In the genomic region with DNA sequence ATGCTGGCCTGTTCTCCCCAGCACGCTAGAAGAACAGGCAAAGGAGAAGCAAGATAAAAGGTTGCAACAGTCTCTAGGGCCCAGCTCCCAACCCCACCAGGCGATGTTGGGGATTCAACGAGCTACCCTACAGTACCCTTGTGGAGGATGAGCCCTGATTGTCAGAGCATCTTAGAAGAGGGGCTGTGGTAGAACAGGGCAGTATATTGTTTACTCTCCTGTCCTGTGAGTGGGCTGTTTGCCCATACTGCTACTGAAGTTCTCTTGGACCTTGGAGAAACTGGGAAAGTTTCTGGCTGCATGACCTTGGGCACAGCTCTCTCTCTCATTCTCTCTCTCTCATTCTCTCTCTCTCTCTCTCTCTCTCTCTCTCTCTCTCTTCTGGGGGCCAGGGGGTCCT, we compare ENCODE assay signal across 18 mouse cellular contexts. TPM values are rescaled to one million over a fixed set of nuclear protein-coding genes. Genes with fewer than 3 reads are reported as not detected.
A peak's percentile ranks its signal among the peaks of the same experiment; 100 is the strongest.
DNase-seq lines count a peak whose midpoint lies in the region; ATAC-seq and TF ChIP-seq lines count a peak whose summit lies in the region.
"Had no signal": no experiment of that assay in that cellular context is flagged by ENCODE, and none has a peak within 500 bp of the region (broad histone marks: within the 10 kb centered on the region; RNA-seq: fewer than 3 reads in every experiment).

No protein-coding gene starts in this region.

- TF ChIP-seq CTCF in lung, embryonic 14.5 days (IDR thresholded peaks at IDR 0.05; ENCODE audit: low read depth), result no peak
- no peak for TF ChIP-seq CTCF in lung, adult 2 months (IDR thresholded peaks at IDR 0.05; ENCODE audit: insufficient read depth, low read length)

- no peaks in the 10 kb centered on the region for H3K79me2 ChIP-seq in myocyte (ENCODE audit: control insufficient read depth, insufficient read depth)

- DNase-seq in heart, postnatal 10 days, result no peak
- DNase-seq in lung, embryonic 14.5 days, result no peak
- no peak for DNase-seq in lung, adult 2 months
- DNase-seq: cerebellum, adult 11-12 months; right cerebral cortex, adult 18-20 months had no signal

- TF ChIP-seq POLR2A in lung, adult 2 months (IDR thresholded peaks at IDR 0.05; ENCODE audit: borderline replicate concordance, extremely low read depth, low read depth, low read length), result no peak
- TF ChIP-seq POLR2A in myocyte (IDR thresholded peaks at IDR 0.05; ENCODE audit: insufficient read length, low read depth), result no peak

- no peaks in the 10 kb centered on the region for H3K36me3 ChIP-seq in heart, embryonic 12.5 days
- no peaks in the 10 kb centered on the region for H3K36me3 ChIP-seq in lung, embryonic 14.5 days (ENCODE audit: insufficient read depth)
- no peaks in the 10 kb centered on the region for H3K36me3 ChIP-seq in heart, embryonic 16.5 days (ENCODE audit: control insufficient read depth, insufficient read depth)
- no peaks in the 10 kb centered on the region for H3K36me3 ChIP-seq in myocyte (ENCODE audit: control insufficient read depth, insufficient read depth)
- no peaks in the 10 kb centered on the region for H3K36me3 ChIP-seq in midbrain, embryonic 13.5 days
- H3K36me3 ChIP-seq in forebrain, embryonic 13.5 days (ENCODE audit: poor library complexity, severe bottlenecking), result no peaks in the 10 kb centered on the region
- H3K36me3 ChIP-seq: forebrain, embryonic 10.5 days; hindbrain, embryonic 15.5 days; midbrain, embryonic 15.5 days; neural tube, embryonic 13.5 days had no signal

- 17% methylated on average over 3 of the region's 3 CpGs for WGBS in heart, embryonic 12.5 days
- WGBS in lung, embryonic 14.5 days, result 59% methylated on average over 3 of the region's 3 CpGs
- 28% methylated on average over 3 of the region's 3 CpGs for WGBS in lung, adult 2 months
- WGBS in heart, embryonic 16.5 days, result 23% methylated on average over 3 of the region's 3 CpGs
- WGBS in midbrain, embryonic 13.5 days, result 77% methylated on average over 3 of the region's 3 CpGs
- WGBS in forebrain, embryonic 13.5 days, result 86% methylated on average over 3 of the region's 3 CpGs

- H3ac ChIP-seq in myocyte (ENCODE audit: control insufficient read depth, insufficient read length), result no peak overlapping the region

- no peaks in the 10 kb centered on the region for H3K9me3 ChIP-seq in heart, embryonic 12.5 days (replicated peaks)
- H3K9me3 ChIP-seq in lung, embryonic 14.5 days (ENCODE audit: low read depth, low read length), result no peaks in the 10 kb centered on the region
- H3K9me3 ChIP-seq in heart, embryonic 16.5 days (replicated peaks; ENCODE audit: control insufficient read depth, low read length), result no peaks in the 10 kb centered on the region
- no peaks in the 10 kb centered on the region for H3K9me3 ChIP-seq in midbrain, embryonic 13.5 days
- H3K9me3 ChIP-seq in forebrain, embryonic 13.5 days (replicated peaks), result no peaks in the 10 kb centered on the region
- H3K9me3 ChIP-seq: forebrain, embryonic 10.5 days; hindbrain, embryonic 15.5 days; midbrain, embryonic 15.5 days; neural tube, embryonic 13.5 days had no signal

- 0 out of 2 replicates have a peak overlapping the region, but pooled peaks have one; percentile 25 for H3K9ac ChIP-seq in heart, embryonic 12.5 days
- no peak overlapping the region for H3K9ac ChIP-seq in lung, embryonic 14.5 days
- H3K9ac ChIP-seq in heart, embryonic 16.5 days (ENCODE audit: low read length), result peak overlapping the region; percentile 56
- no peak overlapping the region for H3K9ac ChIP-seq in midbrain, embryonic 13.5 days (replicated peaks)
- no peak overlapping the region for H3K9ac ChIP-seq in forebrain, embryonic 13.5 days
- H3K9ac ChIP-seq: hindbrain, embryonic 15.5 days; midbrain, embryonic 15.5 days; neural tube, embryonic 13.5 days had no signal

- no peak for ATAC-seq in heart, embryonic 12.5 days (ENCODE audit: insufficient number of reproducible peaks, low FRiP score)
- no peak for ATAC-seq in lung, embryonic 14.5 days (ENCODE audit: insufficient read depth)
- ATAC-seq in heart, embryonic 16.5 days (replicated peaks; ENCODE audit: extremely low read depth, insufficient read depth, low FRiP score), result no peak
- no peak for ATAC-seq in midbrain, embryonic 13.5 days
- ATAC-seq in forebrain, embryonic 13.5 days, result no peak
- ATAC-seq: midbrain, embryonic 15.5 days had no signal

- intact Hi-C loops in heart, postnatal 10 days (cut with DNase I), result no loop called here

- peaks cover 76% of the 10 kb centered on the region for H3K4me1 ChIP-seq in heart, embryonic 12.5 days (replicated peaks)
- H3K4me1 ChIP-seq in lung, embryonic 14.5 days (ENCODE audit: insufficient read depth), result peaks cover 25% of the 10 kb centered on the region
- peaks cover 35% of the 10 kb centered on the region for H3K4me1 ChIP-seq in lung, adult 2 months (ENCODE audit: control insufficient read depth, insufficient read depth, low read length)
- H3K4me1 ChIP-seq in heart, embryonic 16.5 days (ENCODE audit: control insufficient read depth, insufficient read depth, low read length), result peaks cover 56% of the 10 kb centered on the region
- no peaks in the 10 kb centered on the region for H3K4me1 ChIP-seq in midbrain, embryonic 13.5 days (replicated peaks)
- no peaks in the 10 kb centered on the region for H3K4me1 ChIP-seq in forebrain, embryonic 13.5 days
- H3K4me1 ChIP-seq: hindbrain, embryonic 15.5 days; midbrain, embryonic 15.5 days had no signal

- H3K4me3 ChIP-seq in heart, embryonic 12.5 days, result no peak overlapping the region
- H3K4me3 ChIP-seq in lung, embryonic 14.5 days (ENCODE audit: low read depth, low read length), result no peak overlapping the region
- no peak overlapping the region for H3K4me3 ChIP-seq in lung, adult 2 months (replicated peaks; ENCODE audit: extremely low read depth, low read depth, low read length)
- H3K4me3 ChIP-seq in heart, embryonic 16.5 days (ENCODE audit: low read length), result no peak overlapping the region
- H3K4me3 ChIP-seq in myocyte, result no peak overlapping the region
- H3K4me3 ChIP-seq in midbrain, embryonic 13.5 days (replicated peaks), result no peak overlapping the region
- no peak overlapping the region for H3K4me3 ChIP-seq in forebrain, embryonic 13.5 days
- H3K4me3 ChIP-seq: forebrain, embryonic 10.5 days; hindbrain, embryonic 15.5 days; midbrain, embryonic 15.5 days; neural tube, embryonic 13.5 days had no signal

- H3K27ac ChIP-seq in heart, embryonic 12.5 days (ENCODE audit: poor library complexity, severe bottlenecking), result peak overlapping the region; percentile 90
- peak overlapping the region; percentile 54 for H3K27ac ChIP-seq in lung, embryonic 14.5 days (ENCODE audit: low read depth)
- peak overlapping the region; percentile 92 for H3K27ac ChIP-seq in heart, embryonic 16.5 days (ENCODE audit: low read length)
- H3K27ac ChIP-seq in midbrain, embryonic 13.5 days, result no peak overlapping the region
- H3K27ac ChIP-seq in forebrain, embryonic 13.5 days, result no peak overlapping the region
- H3K27ac ChIP-seq: forebrain, embryonic 10.5 days; hindbrain, embryonic 15.5 days; midbrain, embryonic 15.5 days; neural tube, embryonic 13.5 days had no signal

- no peaks in the 10 kb centered on the region for H3K27me3 ChIP-seq in heart, embryonic 12.5 days (replicated peaks)
- H3K27me3 ChIP-seq in lung, embryonic 14.5 days (ENCODE audit: insufficient read depth, low read length), result no peaks in the 10 kb centered on the region
- H3K27me3 ChIP-seq in heart, embryonic 16.5 days (ENCODE audit: control insufficient read depth, insufficient read depth, low read length), result 0 out of 2 replicates have a peak, but pooled peaks cover 2% of the 10 kb centered on the region
- no peaks in the 10 kb centered on the region for H3K27me3 ChIP-seq in myocyte (ENCODE audit: control insufficient read depth, insufficient read depth, insufficient read length)
- H3K27me3 ChIP-seq in midbrain, embryonic 13.5 days, result no peaks in the 10 kb centered on the region
- H3K27me3 ChIP-seq in forebrain, embryonic 13.5 days, result no peaks in the 10 kb centered on the region
- H3K27me3 ChIP-seq: hindbrain, embryonic 15.5 days; midbrain, embryonic 15.5 days; neural tube, embryonic 13.5 days had no signal

- peak overlapping the region; percentile 30; the same call in 1 of the 2 replicates for H3K4me2 ChIP-seq in heart, embryonic 12.5 days
- H3K4me2 ChIP-seq in lung, embryonic 14.5 days, result no peak overlapping the region
- H3K4me2 ChIP-seq in heart, embryonic 16.5 days (ENCODE audit: low read depth, low read length), result peak overlapping the region; percentile 44
- H3K4me2 ChIP-seq in myocyte (ENCODE audit: low read depth), result peak overlapping the region; percentile 79
- H3K4me2 ChIP-seq in midbrain, embryonic 13.5 days (replicated peaks), result no peak overlapping the region
- H3K4me2 ChIP-seq in forebrain, embryonic 13.5 days, result no peak overlapping the region
- H3K4me2 ChIP-seq: hindbrain, embryonic 15.5 days; midbrain, embryonic 15.5 days; neural tube, embryonic 13.5 days had no signal

RNA-seq across cellular contexts. Expression of gene Spaar, which starts 0.7 kb away (rescaled TPM):
- 0.15 and 0.35 TPM in 2 replicates for polyA plus RNA-seq in heart, embryonic 12.5 days (2016; fragmentation: Nextera tagmentation; extraction: Ambion mirVana)
- 1 to 10 TPM; 4.2 to 5.1 TPM for total RNA-seq in heart, postnatal 10 days (2021)
- polyA plus RNA-seq in lung, embryonic 14.5 days (2014; fragmentation: Nextera tagmentation; extraction: Ambion mirVana), result 0.28 and 0.38 TPM in 2 replicates
- 5.7 and 9.4 TPM in 2 replicates for polyA plus RNA-seq in lung, adult 2 months (2012; rRNA removed)
- polyA plus RNA-seq in heart, embryonic 16.5 days (2015; fragmentation: Nextera tagmentation; extraction: Ambion mirVana), result 0.42 and 0.54 TPM in 2 replicates
- polyA plus RNA-seq in myocyte (2012; fragmentation: generic; extraction: Trizol), result 0.02 TPM
- 0.05 TPM in 1 of 2 replicates, not detected in the other for polyA plus RNA-seq in midbrain, embryonic 13.5 days (2015; fragmentation: Nextera tagmentation; extraction: Ambion mirVana)
- not detected in 2 replicates for polyA plus RNA-seq in forebrain, embryonic 13.5 days (2015; fragmentation: Nextera tagmentation; extraction: Ambion mirVana)
- polyA plus RNA-seq: forebrain, embryonic 10.5 days; midbrain, embryonic 15.5 days; neural tube, embryonic 13.5 days had no signal

RNA-seq across cellular contexts. Expression of gene Hrct1, which starts 2.1 kb away (rescaled TPM):
- polyA plus RNA-seq in heart, embryonic 12.5 days (2016; fragmentation: Nextera tagmentation; extraction: Ambion mirVana), result 0.96 and 1.0 TPM in 2 replicates
- total RNA-seq in heart, postnatal 10 days (2021), result 1 to 10 TPM; 4.5 to 6.1 TPM
- polyA plus RNA-seq in lung, embryonic 14.5 days (2014; fragmentation: Nextera tagmentation; extraction: Ambion mirVana), result 0.58 and 0.93 TPM in 2 replicates
- 14.4 and 15.1 TPM in 2 replicates for polyA plus RNA-seq in lung, adult 2 months (2012; rRNA removed)
- 1.4 and 1.7 TPM in 2 replicates for polyA plus RNA-seq in heart, embryonic 16.5 days (2015; fragmentation: Nextera tagmentation; extraction: Ambion mirVana)
- 0.78 TPM for polyA plus RNA-seq in myocyte (2012; fragmentation: generic; extraction: Trizol)
- 0.13 and 0.35 TPM in 2 replicates for polyA plus RNA-seq in midbrain, embryonic 13.5 days (2015; fragmentation: Nextera tagmentation; extraction: Ambion mirVana)
- 0.30 and 0.48 TPM in 2 replicates for polyA plus RNA-seq in forebrain, embryonic 13.5 days (2015; fragmentation: Nextera tagmentation; extraction: Ambion mirVana)

RNA-seq across cellular contexts. Expression of gene Olfr71, which starts 19.1 kb away (rescaled TPM):
- polyA plus RNA-seq in heart, embryonic 12.5 days (2016; fragmentation: Nextera tagmentation; extraction: Ambion mirVana), result not detected in 2 replicates
- total RNA-seq in heart, postnatal 10 days (2021), result not detected
- not detected in 2 replicates for polyA plus RNA-seq in lung, embryonic 14.5 days (2014; fragmentation: Nextera tagmentation; extraction: Ambion mirVana)
- 0.37 and 0.67 TPM in 2 replicates for polyA plus RNA-seq in lung, adult 2 months (2012; rRNA removed)
- polyA plus RNA-seq in heart, embryonic 16.5 days (2015; fragmentation: Nextera tagmentation; extraction: Ambion mirVana), result not detected in 2 replicates
- polyA plus RNA-seq in myocyte (2012; fragmentation: generic; extraction: Trizol), result not detected
- 0.08 and 0.10 TPM in 2 replicates for polyA plus RNA-seq in midbrain, embryonic 13.5 days (2015; fragmentation: Nextera tagmentation; extraction: Ambion mirVana)
- not detected in 2 replicates for polyA plus RNA-seq in forebrain, embryonic 13.5 days (2015; fragmentation: Nextera tagmentation; extraction: Ambion mirVana)
- total RNA-seq: adrenal gland, postnatal 14 days; gastrocnemius, postnatal 14 days; left cerebral cortex, postnatal 10 days had no signal
- polyA plus RNA-seq: forebrain, embryonic 10.5 days; hindbrain, embryonic 15.5 days; large intestine, adult 2 months; midbrain, embryonic 15.5 days had no signal

RNA-seq across cellular contexts. Expression of gene Olfr70, which starts 28.5 kb away (rescaled TPM):
- polyA plus RNA-seq in heart, embryonic 12.5 days (2016; fragmentation: Nextera tagmentation; extraction: Ambion mirVana), result not detected in 2 replicates
- total RNA-seq in heart, postnatal 10 days (2021), result not detected
- polyA plus RNA-seq in lung, embryonic 14.5 days (2014; fragmentation: Nextera tagmentation; extraction: Ambion mirVana), result not detected in 2 replicates
- polyA plus RNA-seq in lung, adult 2 months (2012; rRNA removed), result not detected in 2 replicates
- polyA plus RNA-seq in heart, embryonic 16.5 days (2015; fragmentation: Nextera tagmentation; extraction: Ambion mirVana), result not detected in 2 replicates
- polyA plus RNA-seq in myocyte (2012; fragmentation: generic; extraction: Trizol), result not detected
- 0.08 TPM in 1 of 2 replicates, not detected in the other for polyA plus RNA-seq in midbrain, embryonic 13.5 days (2015; fragmentation: Nextera tagmentation; extraction: Ambion mirVana)
- polyA plus RNA-seq in forebrain, embryonic 13.5 days (2015; fragmentation: Nextera tagmentation; extraction: Ambion mirVana), result not detected in 2 replicates
- total RNA-seq: adrenal gland, postnatal 14 days; gastrocnemius, postnatal 14 days; left cerebral cortex, postnatal 10 days had no signal
- polyA plus RNA-seq: forebrain, embryonic 10.5 days; hindbrain, embryonic 15.5 days; large intestine, adult 2 months; midbrain, embryonic 15.5 days; neural tube, embryonic 13.5 days had no signal

RNA-seq across cellular contexts. Expression of gene Olfr159, which starts 41.7 kb away (rescaled TPM):
- not detected in 2 replicates for polyA plus RNA-seq in heart, embryonic 12.5 days (2016; fragmentation: Nextera tagmentation; extraction: Ambion mirVana)
- not detected for total RNA-seq in heart, postnatal 10 days (2021)
- not detected in 2 replicates for polyA plus RNA-seq in lung, embryonic 14.5 days (2014; fragmentation: Nextera tagmentation; extraction: Ambion mirVana)
- polyA plus RNA-seq in lung, adult 2 months (2012; rRNA removed), result 0.13 TPM in 1 of 2 replicates, not detected in the other
- polyA plus RNA-seq in heart, embryonic 16.5 days (2015; fragmentation: Nextera tagmentation; extraction: Ambion mirVana), result not detected in 2 replicates
- polyA plus RNA-seq in myocyte (2012; fragmentation: generic; extraction: Trizol), result not detected
- polyA plus RNA-seq in midbrain, embryonic 13.5 days (2015; fragmentation: Nextera tagmentation; extraction: Ambion mirVana), result not detected in 2 replicates
- polyA plus RNA-seq in forebrain, embryonic 13.5 days (2015; fragmentation: Nextera tagmentation; extraction: Ambion mirVana), result not detected in 2 replicates
- total RNA-seq: adrenal gland, postnatal 14 days; gastrocnemius, postnatal 14 days; left cerebral cortex, postnatal 10 days had no signal
- polyA plus RNA-seq: forebrain, embryonic 10.5 days; hindbrain, embryonic 15.5 days; large intestine, adult 2 months; midbrain, embryonic 15.5 days; neural tube, embryonic 13.5 days had no signal

Comparison
In these comparisons a context has a peak if more than half of its experiments do, and no peak if none do; other contexts are left out.
1. H3K27ac ChIP-seq: peak in heart, embryonic 12.5 days (single experiment), lung, embryonic 14.5 days (single experiment) and heart, embryonic 16.5 days (single experiment); none in midbrain, embryonic 13.5 days (single experiment) and forebrain, embryonic 13.5 days (single experiment).
2. H3K4me2 ChIP-seq: peak in heart, embryonic 12.5 days (single experiment), heart, embryonic 16.5 days (single experiment) and myocyte (single experiment); none in lung, embryonic 14.5 days (single experiment), midbrain, embryonic 13.5 days (single experiment) and forebrain, embryonic 13.5 days (single experiment).
3. H3K9ac ChIP-seq: peak in heart, embryonic 12.5 days (single experiment) and heart, embryonic 16.5 days (single experiment); none in lung, embryonic 14.5 days (single experiment), midbrain, embryonic 13.5 days (single experiment) and forebrain, embryonic 13.5 days (single experiment).